Mouse (Mus musculus) kidney, postnatal 0 days (tissue): ENCODE measurements around the gene Fndc3a. TPM values are rescaled to one million over a fixed set of nuclear protein-coding genes. Genes with fewer than 3 reads are reported as not detected.

Experiments
- ATAC-seq: fragments of 200-750 bp; cut with Nextera tagmentation; replicated peaks from 2 replicates; pipeline ENCODE4 v1.8.0; 2017; ENCODE audit warnings: low read depth, moderate number of reproducible peaks, moderate TSS enrichment, moderate library complexity; ENCODE audit not compliant: low FRiP score
- DNase-seq: peaks from one replicate; pipeline ENCODE4 v3.0.0-alpha.2; 2016; ENCODE audit warnings: low spot score
- H3K27ac ChIP-seq: fragments of 300-500 bp; sonication (generic); 2 replicates; pipeline ENCODE4 v1.5.1; 2014; ENCODE audit warnings: mild to moderate bottlenecking
- H3K27me3 ChIP-seq: fragments of 300-500 bp; sonication (generic); 2 replicates; pipeline ENCODE4 v1.6.1; 2014; ENCODE audit warnings: low read length, mixed read lengths; ENCODE audit not compliant: insufficient read depth
- H3K36me3 ChIP-seq: fragments of 300-500 bp; sonication (generic); 2 replicates; pipeline ENCODE4 v1.6.1; 2014; ENCODE audit warnings: low read length, mixed read lengths; ENCODE audit not compliant: insufficient read depth
- H3K4me1 ChIP-seq: fragments of 300-500 bp; sonication (generic); replicated peaks from 2 replicates; pipeline ENCODE4 v1.6.1; 2014; ENCODE audit warnings: antibody characterized with exemption, low read length, mixed read lengths; ENCODE audit not compliant: insufficient read depth
- H3K4me2 ChIP-seq: fragments of 300-500 bp; sonication (generic); 2 replicates; pipeline ENCODE4 v1.6.1; 2014; ENCODE audit warnings: mild to moderate bottlenecking, low read length, moderate library complexity, mixed read lengths
- H3K4me3 ChIP-seq: fragments of 300-500 bp; sonication (generic); replicated peaks from 2 replicates; pipeline ENCODE4 v1.5.1; 2014; ENCODE audit warnings: low read depth, low read length
- H3K9ac ChIP-seq: fragments of 300-500 bp; sonication (generic); 2 replicates; pipeline ENCODE4 v1.6.1; 2014; ENCODE audit warnings: low read depth, low read length
- H3K9me3 ChIP-seq: fragments of 300-500 bp; sonication (generic); replicated peaks from 2 replicates; pipeline ENCODE4 v1.6.1; 2016; ENCODE audit warnings: low read length, inconsistent platforms, mixed read lengths
- CTCF ChIP-seq: IDR thresholded peaks from 2 replicates; pipeline ENCODE4 v1.5.1; 2016; ENCODE audit warnings: antibody characterized with exemption, low read depth, mild to moderate bottlenecking, moderate library complexity
- WGBS: fragments of 180-500 bp; shearing (Covaris S2); extraction: QIAGEN DNeasy Blood & Tissue Kit; methylation state at CpG from one replicate; pipeline ENCODE4 v1.1.7; 2014; 5-methylcytosine and 5-hydroxymethylcytosine counted together
- polyA plus RNA-seq: library from polyadenylated mRNA; unstranded; fragments of >200 nt; fragmentation: Nextera tagmentation; extraction: Ambion mirVana; gene quantifications from 2 replicates; pipeline ENCODE4 v1.2.1, GENCODE M21; 2015

Fndc3a gene
- polyA plus RNA-seq, result 33.1 and 36.6 TPM in 2 replicates

DNA sequence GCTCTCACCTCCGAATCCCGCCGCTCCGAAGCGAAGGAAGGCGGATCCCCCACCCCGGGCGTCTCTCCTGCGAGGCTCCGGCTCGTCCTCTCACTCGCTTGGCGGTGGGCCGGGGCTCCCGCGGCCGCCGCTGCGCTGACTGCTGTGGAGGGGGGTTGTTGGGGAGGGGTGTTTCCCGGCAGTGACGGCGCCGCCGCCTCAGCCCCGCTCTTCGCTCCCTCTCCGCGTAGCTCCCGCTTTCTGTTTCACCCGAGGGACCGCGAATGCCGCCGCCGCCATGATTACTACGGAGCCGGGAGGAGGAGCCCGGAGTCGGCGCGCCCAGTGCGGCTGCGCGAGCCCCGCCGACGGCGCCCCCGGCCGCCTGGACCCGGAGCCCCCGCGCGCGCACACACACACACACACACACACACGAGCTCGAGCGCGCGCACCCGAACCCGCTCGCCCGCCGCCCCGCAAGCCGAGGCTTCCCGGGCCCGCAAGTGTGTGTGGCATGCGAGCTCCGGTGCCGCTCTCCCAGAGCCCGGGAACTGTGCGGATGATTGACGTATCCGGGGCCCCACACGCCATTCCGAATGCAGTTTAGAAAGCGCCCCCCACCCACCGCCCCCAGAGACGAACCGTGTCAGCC, at the start of gene Fndc3a:
TSS of gene Fndc3a (minus strand) at position 294 of the 631 bp plus-strand sequence.
- peak; percentile 91 for DNase-seq
- no peaks in the 10 kb centered on the region for H3K36me3 ChIP-seq

GRCm38 (mm10) chr14:72752893-72753292, 43.1 kb upstream of the Fndc3a start:
- Histone ChIP-seq H3K27ac (no peak overlapping the region), H3K27me3 (no peaks in the 10 kb centered on the region), H3K4me1 (no peaks in the 10 kb centered on the region), H3K36me3 (no peaks in the 10 kb centered on the region), H3K9ac (no peak overlapping the region), H3K4me2 (no peak overlapping the region), H3K9me3 (no peaks in the 10 kb centered on the region), H3K4me3 (no peak overlapping the region)
- 69% methylated on average over 6 of the region's 6 CpGs for WGBS
- ATAC-seq, result no peak
- no peak for TF ChIP-seq CTCF
- DNase-seq, result no peak

More for the DNA sequence above, at the start of gene Fndc3a:
- peak within 1 kb of the TSS; percentile 97 for H3K27ac ChIP-seq
- under 1% methylated on average over 77 of the region's 82 CpGs for WGBS
- 0 out of 2 replicates have a peak, but pooled peaks cover 5% of the 10 kb centered on the region for H3K4me1 ChIP-seq
- H3K9ac ChIP-seq, result peak within 1 kb of the TSS; percentile 97
- no peaks in the 10 kb centered on the region for H3K27me3 ChIP-seq
- H3K4me2 ChIP-seq, result peak within 1 kb of the TSS; percentile 87
- peak; percentile 90 for ATAC-seq
- TF ChIP-seq CTCF, result no peak
- H3K4me3 ChIP-seq, result peak within 1 kb of the TSS; percentile 95
- no peaks in the 10 kb centered on the region for H3K9me3 ChIP-seq

GRCm38 (mm10) chr14:72750426-72751182, 40.8 kb upstream of the Fndc3a start:
- H3K4me2 ChIP-seq, result no peak overlapping the region
- H3K4me3 ChIP-seq, result no peak overlapping the region
- no peak for TF ChIP-seq CTCF
- H3K4me1 ChIP-seq, result no peaks in the 10 kb centered on the region
- H3K36me3 ChIP-seq, result no peaks in the 10 kb centered on the region
- H3K9me3 ChIP-seq, result no peaks in the 10 kb centered on the region
- H3K27me3 ChIP-seq, result no peaks in the 10 kb centered on the region
- no peak overlapping the region for H3K27ac ChIP-seq
- WGBS, result 84% methylated on average over 5 of the region's 5 CpGs
- DNase-seq, result no peak
- H3K9ac ChIP-seq, result no peak overlapping the region
- ATAC-seq, result no peak

DNA sequence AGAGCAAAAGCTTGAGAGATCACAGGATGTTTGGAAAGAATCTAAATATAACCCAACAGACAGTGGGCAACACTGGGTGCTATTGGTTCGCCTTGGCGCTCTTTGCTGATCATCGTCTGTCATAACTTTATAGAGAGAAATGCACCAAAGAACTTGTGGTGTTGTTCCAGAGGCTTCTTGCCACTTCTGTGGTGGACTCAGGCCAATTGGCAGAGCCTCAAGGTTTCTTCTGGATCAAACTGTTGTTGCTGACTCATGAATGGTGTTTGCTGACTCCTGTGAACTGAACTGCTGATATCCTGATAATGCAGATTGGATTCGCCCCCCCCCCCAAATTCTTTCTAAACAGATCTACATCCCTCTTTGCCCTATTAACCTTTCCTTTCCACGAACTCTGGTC, 38.5 kb upstream of the Fndc3a start:
- DNase-seq (no peak), ATAC-seq (no peak)
- Histone ChIP-seq H3K4me3 (no peak overlapping the region), H3K36me3 (no peaks in the 10 kb centered on the region), H3K4me1 (no peaks in the 10 kb centered on the region), H3K27ac (no peak overlapping the region), H3K9me3 (no peaks in the 10 kb centered on the region), H3K27me3 (no peaks in the 10 kb centered on the region), H3K4me2 (no peak overlapping the region), H3K9ac (no peak overlapping the region)
- 92% methylated on average over 5 of the region's 5 CpGs for WGBS
- no peak for TF ChIP-seq CTCF

- no peak for TF ChIP-seq CTCF
- Histone ChIP-seq H3K9ac (no peak overlapping the region), H3K27ac (no peak overlapping the region), H3K4me3 (no peak overlapping the region), H3K27me3 (no peaks in the 10 kb centered on the region), H3K4me1 (no peaks in the 10 kb centered on the region), H3K9me3 (no peaks in the 10 kb centered on the region), H3K4me2 (no peak overlapping the region), H3K36me3 (no peaks in the 10 kb centered on the region)
- 56% methylated on average over 3 of the region's 3 CpGs for WGBS
- ATAC-seq (no peak), DNase-seq (no peak)
Measured at GRCm38 (mm10) chr14:72741667-72742066, 31.9 kb upstream of the Fndc3a start.

GRCm38 (mm10) chr14:72740336-72740735, 30.5 kb upstream of the Fndc3a start:
- no peaks in the 10 kb centered on the region for H3K9me3 ChIP-seq
- no peak overlapping the region for H3K27ac ChIP-seq
- TF ChIP-seq CTCF, result no peak
- no peak overlapping the region for H3K4me2 ChIP-seq
- H3K9ac ChIP-seq, result no peak overlapping the region
- DNase-seq (no peak), ATAC-seq (no peak)
- no peaks in the 10 kb centered on the region for H3K27me3 ChIP-seq
- H3K4me3 ChIP-seq, result no peak overlapping the region
- 79% methylated on average over 5 of the region's 5 CpGs for WGBS
- no peaks in the 10 kb centered on the region for H3K36me3 ChIP-seq
- H3K4me1 ChIP-seq, result no peaks in the 10 kb centered on the region
